Mouse (Mus musculus): Measurements from ENCODE around the gene Ppil6. TPM values are rescaled to one million over a fixed set of nuclear protein-coding genes. Genes with fewer than 3 reads are reported as not detected.

The Ppil6 gene
- total RNA-seq, 2 experiments from 2014 or later: 2.1 to 2.2 TPM

- no peak for DNase-seq (ENCODE audit: low spot score in 2 of 2)
Observed at GRCm38 (mm10) chr10:41523386-41523785, 33.1 kb downstream of the Ppil6 start.

DNA sequence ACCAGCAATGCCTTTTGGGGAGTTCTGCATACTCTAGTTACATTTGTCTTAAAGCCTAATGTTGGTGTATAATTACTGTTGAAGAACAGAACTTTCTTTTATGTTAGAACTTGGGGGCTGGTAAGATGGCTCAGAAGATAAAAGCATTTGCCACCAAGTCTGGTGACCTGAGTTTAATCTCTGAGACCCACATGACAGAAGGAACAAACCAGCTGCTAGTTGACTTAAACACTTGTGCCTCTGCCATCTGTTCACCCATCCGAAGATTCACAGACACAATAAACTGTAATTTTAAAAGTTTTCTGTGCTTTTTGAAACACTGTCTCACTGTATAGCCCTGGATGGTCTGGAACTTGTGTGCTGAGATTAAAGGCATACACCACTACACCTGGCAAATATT lies 35.5 kb downstream of the Ppil6 start:
- DNase-seq (ENCODE audit: low spot score in 2 of 2): no peak

- no peak for DNase-seq (ENCODE audit: low spot score in 2 of 2)
Observed at GRCm38 (mm10) chr10:41529972-41530371, 39.7 kb downstream of the Ppil6 start.

DNA sequence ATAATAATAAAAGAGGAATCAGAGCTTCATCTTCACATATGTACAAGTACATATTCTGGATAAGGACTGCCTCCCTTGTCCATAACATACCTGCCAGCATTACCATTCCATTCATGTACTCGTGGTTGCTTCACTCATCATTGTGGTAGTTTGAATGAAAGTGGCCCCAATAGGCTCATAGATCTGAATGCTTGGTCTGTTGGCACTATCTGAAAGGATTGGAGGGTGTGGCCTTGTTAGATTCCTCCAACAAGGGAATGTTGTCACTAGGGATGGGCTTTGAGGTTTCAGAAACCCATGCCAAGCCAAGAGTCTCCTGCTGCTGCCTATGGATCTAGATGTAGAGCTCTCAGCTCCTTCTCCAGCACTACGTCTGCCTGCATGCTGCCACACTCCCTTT lies 45.8 kb downstream of the Ppil6 start:
- DNase-seq (ENCODE audit: low spot score in 2 of 2): no peak

GRCm38 (mm10) chr10:41536714-41537113 lies 46.5 kb downstream of the Ppil6 start:
- DNase-seq (ENCODE audit: low spot score in 2 of 2): no peak

- DNase-seq (ENCODE audit: low spot score in 2 of 2): no peak
Observed at GRCm38 (mm10) chr10:41537226-41537982, 47.2 kb downstream of the Ppil6 start.

- no peak for DNase-seq (ENCODE audit: low spot score in 2 of 2)
Observed at GRCm38 (mm10) chr10:41537983-41538330, 47.7 kb downstream of the Ppil6 start.

- no peak for DNase-seq (ENCODE audit: low spot score in 2 of 2)
Observed at GRCm38 (mm10) chr10:41538986-41539385, 48.7 kb downstream of the Ppil6 start.

- no peak for DNase-seq (ENCODE audit: low spot score in 2 of 2)
Observed at GRCm38 (mm10) chr10:41542057-41542456, 51.8 kb downstream of the Ppil6 start.

GRCm38 (mm10) chr10:41543439-41543838 lies 53.2 kb downstream of the Ppil6 start:
- no peak for DNase-seq (ENCODE audit: low spot score in 2 of 2)

- DNase-seq (ENCODE audit: low spot score in 2 of 2): no peak
Observed at GRCm38 (mm10) chr10:41543844-41544243, 53.6 kb downstream of the Ppil6 start.

GRCm38 (mm10) chr10:41544481-41545190 lies 54.4 kb downstream of the Ppil6 start:
- no peak for DNase-seq (ENCODE audit: low spot score in 2 of 2)

- DNase-seq (ENCODE audit: low spot score in 2 of 2): no peak
Observed at GRCm38 (mm10) chr10:41545224-41545755, 55.1 kb downstream of the Ppil6 start.

DNA sequence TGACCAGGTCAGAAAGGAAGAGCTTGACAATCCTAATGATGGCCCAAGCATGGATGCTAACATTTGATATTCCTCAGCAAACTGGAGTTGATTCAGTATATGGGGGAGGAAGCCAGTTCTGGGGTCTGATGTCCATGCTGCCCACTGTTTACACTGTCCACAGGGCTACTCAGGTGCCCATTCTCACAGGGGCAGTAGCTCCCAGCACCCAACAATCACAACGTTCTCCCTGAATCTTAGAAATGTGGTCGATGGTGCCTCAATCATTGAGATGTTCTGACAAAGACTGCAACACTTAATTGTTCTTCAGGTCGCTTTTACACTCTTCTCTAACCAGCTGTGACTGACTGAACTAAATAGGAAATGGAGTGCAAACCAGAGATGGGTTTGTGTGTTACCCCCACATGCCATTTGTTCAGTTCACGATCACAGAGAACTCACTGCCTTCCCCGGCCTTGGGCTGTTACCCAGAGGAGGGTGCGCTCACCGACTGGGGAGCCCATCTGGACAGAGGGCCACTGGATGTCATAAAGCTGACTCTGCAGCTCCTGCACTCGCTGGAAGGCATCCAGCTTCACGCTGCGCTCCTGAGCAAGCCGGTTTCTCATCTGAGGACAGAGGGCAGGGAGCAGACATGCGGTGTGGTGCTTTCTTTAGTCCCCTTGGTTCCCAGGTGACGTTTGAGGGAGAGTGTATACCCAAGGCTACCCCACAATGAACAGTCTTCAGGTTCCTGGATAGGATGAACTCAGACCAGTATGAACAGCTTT lies 56.3 kb downstream of the Ppil6 start:
- DNase-seq (ENCODE audit: low spot score in 2 of 2): no peak

- DNase-seq (ENCODE audit: low spot score in 2 of 2): no peak
Observed at GRCm38 (mm10) chr10:41550711-41551110, 60.5 kb downstream of the Ppil6 start.

DNA sequence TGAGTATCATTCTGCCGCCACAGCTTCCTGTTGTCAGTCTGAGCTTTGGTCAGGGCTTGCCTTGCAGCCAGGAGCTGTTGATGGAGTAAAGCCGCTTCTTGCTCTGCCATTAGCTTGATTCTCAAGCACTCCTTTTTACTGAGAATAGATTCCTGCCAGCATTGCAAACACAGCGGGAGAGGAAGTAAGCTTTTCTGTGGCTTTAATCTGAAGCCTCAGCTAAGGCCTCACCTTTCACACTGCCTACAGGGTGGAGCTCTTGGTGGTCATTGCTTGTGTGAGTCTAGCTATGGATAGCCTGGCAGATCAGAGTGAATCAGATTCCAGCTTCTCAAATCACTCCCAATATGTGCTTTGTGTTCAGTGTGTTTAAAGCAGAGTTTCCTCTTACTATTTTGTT lies 62.1 kb downstream of the Ppil6 start:
- DNase-seq (ENCODE audit: low spot score in 2 of 2): no peak

DNA sequence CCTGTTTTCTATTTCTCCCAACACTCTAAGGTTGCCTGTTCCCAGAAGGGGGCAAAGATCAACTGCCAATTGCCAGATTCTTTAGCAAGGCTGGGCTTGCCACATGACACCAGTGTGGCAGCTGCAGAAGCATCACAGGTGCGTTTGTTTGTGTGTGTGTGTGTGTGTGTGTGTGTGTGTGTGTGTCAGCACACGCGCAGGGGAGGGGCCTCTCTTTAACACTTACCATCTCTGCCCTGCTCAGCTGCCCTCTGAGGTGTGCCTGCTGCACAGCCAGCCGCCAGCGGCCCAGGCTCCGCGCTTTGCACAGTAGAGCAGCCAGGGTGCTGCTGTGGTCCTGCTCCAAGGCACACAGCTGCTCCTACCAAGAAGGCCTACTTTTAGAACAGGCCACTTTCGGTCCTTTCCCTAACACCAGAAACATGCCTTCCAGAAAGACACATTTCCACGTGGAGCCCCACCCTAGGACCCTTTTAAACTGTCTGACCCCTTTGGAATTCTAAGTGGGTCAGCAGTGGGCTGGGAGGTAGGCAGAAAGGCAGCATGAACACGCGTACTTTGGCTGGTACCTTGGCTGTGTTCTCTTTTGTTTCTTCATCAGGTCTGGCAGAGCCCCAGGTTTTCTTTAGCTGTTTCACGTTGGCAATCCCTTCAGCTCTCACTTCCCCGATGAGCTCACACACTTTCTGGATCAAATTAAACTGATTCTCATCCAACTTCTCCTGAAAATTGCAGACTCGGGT lies 62.8 kb downstream of the Ppil6 start:
- no peak for DNase-seq (ENCODE audit: low spot score in 2 of 2)

DNA sequence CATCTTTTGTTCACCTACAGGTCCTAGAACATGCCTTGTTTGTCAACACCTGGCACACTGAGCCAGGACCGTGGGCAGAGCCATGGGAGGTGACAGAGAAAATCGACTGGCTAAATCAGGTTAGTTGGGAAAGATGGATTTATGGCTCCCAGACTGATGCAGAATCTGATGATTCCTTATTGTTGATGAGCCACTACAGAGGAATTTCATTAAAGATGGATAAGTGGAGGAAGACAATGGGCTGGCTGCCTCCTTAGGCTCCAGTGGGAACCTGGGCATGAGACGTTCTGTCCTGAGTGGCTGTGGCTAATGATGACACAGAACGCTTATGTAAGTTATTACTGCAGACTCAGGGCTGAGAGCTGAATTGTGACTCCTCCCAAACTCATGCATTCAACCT lies 63.5 kb downstream of the Ppil6 start:
- no peak for DNase-seq (ENCODE audit: low spot score in 2 of 2)

- no peak for DNase-seq (ENCODE audit: low spot score in 2 of 2)
Observed at GRCm38 (mm10) chr10:41555081-41555480, 64.8 kb downstream of the Ppil6 start.

- no peak for DNase-seq (ENCODE audit: low spot score in 2 of 2)
Observed at GRCm38 (mm10) chr10:41558401-41558800, 68.2 kb downstream of the Ppil6 start.

All from adrenal gland, postnatal 4 days (tissue).